ENCODE assay signal across 10 mouse cellular contexts in the genomic region with DNA sequence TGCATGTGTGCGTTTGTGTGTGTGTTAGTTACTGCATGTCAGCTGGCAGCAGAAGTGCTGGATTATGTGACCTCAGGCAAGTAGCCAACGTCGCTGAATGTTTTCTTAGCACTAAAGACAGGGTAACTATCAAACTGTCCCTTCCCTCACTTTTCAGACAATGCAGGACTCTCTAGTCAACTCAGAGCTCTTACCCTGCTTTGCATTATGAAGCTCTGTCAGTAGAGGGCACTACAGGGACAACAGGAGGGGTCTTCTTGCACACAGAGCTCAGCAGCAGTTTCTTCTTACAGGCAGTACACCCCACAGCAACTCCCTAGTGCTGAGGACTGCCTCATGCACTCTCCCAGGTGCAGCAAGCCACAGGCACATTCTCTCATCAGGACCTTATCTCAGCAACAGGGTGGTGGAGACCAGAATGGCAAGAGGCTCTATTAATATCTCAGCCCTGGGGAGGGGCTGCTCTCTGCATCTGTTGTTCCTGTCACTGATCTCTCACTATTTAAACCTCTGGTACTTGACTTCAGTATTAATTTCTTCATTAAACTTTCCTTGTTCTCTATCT. TPM values are rescaled to one million over a fixed set of nuclear protein-coding genes. Genes with fewer than 3 reads are reported as not detected.
DNase-seq lines count a peak whose midpoint lies in the region; ATAC-seq and TF ChIP-seq lines count a peak whose summit lies in the region.
"Had no signal": no experiment of that assay in that cellular context is flagged by ENCODE, and none has a peak within 500 bp of the region (broad histone marks: within the 10 kb centered on the region; RNA-seq: fewer than 3 reads in every experiment).

No protein-coding gene starts in this region.

- no peaks in the 10 kb centered on the region for H3K4me1 ChIP-seq in liver, adult 2 months (ENCODE audit: control insufficient read depth, insufficient read depth, low read length)
- H3K4me1 ChIP-seq in heart, postnatal 0 days (ENCODE audit: control insufficient read depth, insufficient read depth), result peaks cover 15% of the 10 kb centered on the region
- H3K4me1 ChIP-seq: embryonic facial prominence, embryonic 15.5 days; neural tube, embryonic 12.5 days had no signal

- no peak overlapping the region for H3K4me2 ChIP-seq in heart, postnatal 0 days (ENCODE audit: low read depth, low read length)
- H3K4me2 ChIP-seq: embryonic facial prominence, embryonic 15.5 days; neural tube, embryonic 12.5 days had no signal

- peak; percentile 30; the same call in 1 of the 2 replicates for TF ChIP-seq CTCF in liver, adult 2 months (IDR thresholded peaks at IDR 0.05; ENCODE audit: low read depth, low read length)
- TF ChIP-seq CTCF in heart, postnatal 0 days (IDR thresholded peaks at IDR 0.05; ENCODE audit: low read depth), result peak; percentile 40

- peak; percentile 85 for ATAC-seq in heart, postnatal 0 days (ENCODE audit: insufficient read depth, low read depth)
- no peak for ATAC-seq in granulocyte monocyte progenitor cell, adult 5-6 weeks (replicated peaks; ENCODE audit: poor library complexity, severe bottlenecking)

- DNase-seq in adrenal gland, postnatal 10 days, result peak; percentile 27
- DNase-seq in adrenal gland, adult 8-10 months, result no peak
- DNase-seq in liver, adult 2 months (ENCODE audit: extremely low read depth, low read depth, low spot score), result no peak
- no peak for DNase-seq in liver
- peak; percentile 49 for DNase-seq in heart, postnatal 0 days (ENCODE audit: low spot score)
- peak; percentile 51 for DNase-seq in thymus, postnatal 0 days (ENCODE audit: low spot score)
- DNase-seq in kidney, postnatal 14 days, result no peak

- H3K9ac ChIP-seq in liver, adult 2 months (ENCODE audit: low read depth, low read length), result no peak overlapping the region
- no peak overlapping the region for H3K9ac ChIP-seq in heart, postnatal 0 days (replicated peaks; ENCODE audit: low read depth, low read length)
- H3K9ac ChIP-seq: embryonic facial prominence, embryonic 15.5 days; neural tube, embryonic 12.5 days had no signal

- H3K4me3 ChIP-seq in liver, adult 2 months (ENCODE audit: insufficient read depth, low read depth, low read length), result no peak overlapping the region
- H3K4me3 ChIP-seq in heart, postnatal 0 days (ENCODE audit: low read depth, low read length), result no peak overlapping the region
- H3K4me3 ChIP-seq: embryonic facial prominence, embryonic 15.5 days; neural tube, embryonic 12.5 days had no signal

- H3K9me3 ChIP-seq in heart, postnatal 0 days (replicated peaks; ENCODE audit: control insufficient read depth, low read length), result no peaks in the 10 kb centered on the region
- H3K9me3 ChIP-seq: embryonic facial prominence, embryonic 15.5 days; neural tube, embryonic 12.5 days had no signal

- H3K36me3 ChIP-seq in liver, adult 2 months (ENCODE audit: control insufficient read depth, insufficient read depth, low read length), result peaks cover 51% of the 10 kb centered on the region
- peaks cover 46% of the 10 kb centered on the region for H3K36me3 ChIP-seq in heart, postnatal 0 days (replicated peaks; ENCODE audit: control insufficient read depth, insufficient read depth, low read length)

- H3K79me2 ChIP-seq in liver, adult 2 months (ENCODE audit: control insufficient read depth, insufficient read depth, low read length), result no peaks in the 10 kb centered on the region

- no peak overlapping the region for H3K27ac ChIP-seq in liver, adult 2 months (replicated peaks; ENCODE audit: insufficient read depth, low read depth, low read length)
- peak overlapping the region; percentile 39; the same call in 1 of the 2 replicates for H3K27ac ChIP-seq in heart, postnatal 0 days (ENCODE audit: low read depth)
- H3K27ac ChIP-seq: embryonic facial prominence, embryonic 15.5 days; neural tube, embryonic 12.5 days had no signal

- WGBS in liver, adult 2 months, result 69% methylated on average over 3 of the region's 3 CpGs
- WGBS in heart, postnatal 0 days, result 19% methylated on average over 3 of the region's 3 CpGs

- no peaks in the 10 kb centered on the region for H3K27me3 ChIP-seq in liver, adult 2 months (ENCODE audit: control insufficient read depth, insufficient read depth, low read length)
- H3K27me3 ChIP-seq in heart, postnatal 0 days (ENCODE audit: control insufficient read depth, insufficient read depth, low read length), result no peaks in the 10 kb centered on the region
- H3K27me3 ChIP-seq: embryonic facial prominence, embryonic 15.5 days; neural tube, embryonic 12.5 days had no signal

- TF ChIP-seq POLR2A in liver, adult 2 months (IDR thresholded peaks at IDR 0.05; ENCODE audit: extremely low read depth, insufficient read depth, low read length), result no peak

- TF ChIP-seq EP300 in heart, postnatal 0 days (IDR thresholded peaks at IDR 0.05; ENCODE audit: low read depth), result no peak

RNA-seq across cellular contexts. Expression of a gene that starts 23.8 kb away (rescaled TPM):
- total RNA-seq in adrenal gland, postnatal 10 days (2021), result 10 to 100 TPM; 16.3 to 29.2 TPM
- 10 to 100 TPM; 14.7 to 31.2 (median 24.7) TPM for total RNA-seq in adrenal gland, adult 8-10 months (2022)
- 13.9 and 14.2 TPM in 2 replicates for total RNA-seq in liver, adult 2 months (2014; rRNA removed)
- 7.2 and 8.8 TPM in 2 replicates for polyA plus RNA-seq in liver, adult 2 months (2012; rRNA removed)
- total RNA-seq in heart, postnatal 0 days (2014; rRNA removed; ENCODE audit: low replicate concordance), result 12.8 and 18.4 TPM in 2 replicates
- 19.7 and 20.0 TPM in 2 replicates for polyA plus RNA-seq in heart, postnatal 0 days (2015; fragmentation: Nextera tagmentation; extraction: Ambion mirVana)
- 30.4 and 32.1 TPM in 2 replicates for polyA plus RNA-seq in thymus, postnatal 0 days (2015; fragmentation: Nextera tagmentation; extraction: Ambion mirVana)
- 46.0 and 47.0 TPM in 2 replicates for total RNA-seq in granulocyte monocyte progenitor cell, adult 5-6 weeks (2014; fragmentation: Nextera tagmentation)
- 46.9 and 61.6 TPM in 2 replicates for total RNA-seq in granulocyte monocyte progenitor cell, adult 5-6 weeks (2017)

RNA-seq across cellular contexts. Expression of a gene that starts 24.0 kb away (rescaled TPM):
- total RNA-seq in adrenal gland, postnatal 10 days (2021), result 10 to 100 TPM; 32.8 to 40.6 TPM
- 10 to 100 TPM; 53.3 to 64.1 (median 57.7) TPM for total RNA-seq in adrenal gland, adult 8-10 months (2022)
- total RNA-seq in liver, adult 2 months (2014; rRNA removed), result 8.8 and 10.4 TPM in 2 replicates
- polyA plus RNA-seq in liver, adult 2 months (2012; rRNA removed), result 4.2 and 5.2 TPM in 2 replicates
- total RNA-seq in heart, postnatal 0 days (2014; rRNA removed; ENCODE audit: low replicate concordance), result 28.2 and 33.0 TPM in 2 replicates
- polyA plus RNA-seq in heart, postnatal 0 days (2015; fragmentation: Nextera tagmentation; extraction: Ambion mirVana), result 13.5 and 15.6 TPM in 2 replicates
- 19.9 and 22.8 TPM in 2 replicates for polyA plus RNA-seq in thymus, postnatal 0 days (2015; fragmentation: Nextera tagmentation; extraction: Ambion mirVana)
- total RNA-seq in granulocyte monocyte progenitor cell, adult 5-6 weeks (2014; fragmentation: Nextera tagmentation), result 21.9 and 25.8 TPM in 2 replicates
- total RNA-seq in granulocyte monocyte progenitor cell, adult 5-6 weeks (2017), result 15.9 and 18.7 TPM in 2 replicates

Comparison
In these comparisons a context has a peak if more than half of its experiments do, and no peak if none do; other contexts are left out.
1. DNase-seq: peak in adrenal gland, postnatal 10 days (single experiment), heart, postnatal 0 days (single experiment) and thymus, postnatal 0 days (single experiment); none in adrenal gland, adult 8-10 months (single experiment), liver, adult 2 months (single experiment), liver (single experiment) and kidney, postnatal 14 days (single experiment).